ENCODE assay signal across 9 mouse cellular contexts in the genomic region with DNA sequence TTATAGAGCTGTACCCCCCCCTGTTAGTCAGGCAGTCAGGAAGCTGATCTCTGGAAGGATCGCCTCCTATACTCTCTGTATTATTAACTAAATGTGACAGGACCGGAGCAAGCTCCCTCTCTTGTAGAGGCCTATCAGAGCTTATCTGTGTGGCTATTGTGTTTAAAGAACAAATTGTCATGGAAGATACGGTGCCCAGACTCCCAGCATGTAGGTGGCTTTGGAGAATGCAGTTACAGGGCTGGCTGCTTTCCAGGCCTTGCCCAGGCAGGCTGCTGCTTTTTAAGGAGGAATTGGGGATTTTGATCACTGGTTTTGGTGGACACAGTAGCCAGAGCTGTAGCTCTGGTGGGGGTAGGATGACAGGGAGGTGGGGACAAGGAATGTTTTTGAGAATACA.
DNase-seq lines count a peak whose midpoint lies in the region; ATAC-seq and TF ChIP-seq lines count a peak whose summit lies in the region.
"Had no signal": no experiment of that assay in that cellular context is flagged by ENCODE, and none has a peak within 500 bp of the region (broad histone marks: within the 10 kb centered on the region; RNA-seq: fewer than 3 reads in every experiment).

No protein-coding gene starts in this region.

- no peak overlapping the region for H3K4me3 ChIP-seq in forebrain, embryonic 14.5 days (ENCODE audit: low read depth, low read length)
- no peak overlapping the region for H3K4me3 ChIP-seq in forebrain, embryonic 12.5 days (replicated peaks)
- H3K4me3 ChIP-seq in lung, adult 2 months (replicated peaks; ENCODE audit: extremely low read depth, low read depth, low read length) = no peak overlapping the region
- H3K4me3 ChIP-seq in hindbrain, embryonic 12.5 days = no peak overlapping the region
- H3K4me3 ChIP-seq: lung, embryonic 15.5 days had no signal

- H3K9ac ChIP-seq in forebrain, embryonic 14.5 days (ENCODE audit: low read length) = no peak overlapping the region
- no peak overlapping the region for H3K9ac ChIP-seq in forebrain, embryonic 12.5 days
- H3K9ac ChIP-seq in hindbrain, embryonic 12.5 days = no peak overlapping the region
- H3K9ac ChIP-seq: lung, embryonic 15.5 days had no signal

- 27% methylated on average over 3 of the region's 3 CpGs for WGBS in forebrain, embryonic 14.5 days
- WGBS in forebrain, embryonic 12.5 days = 36% methylated on average over 3 of the region's 3 CpGs
- WGBS in lung, adult 2 months = 14% methylated on average over 3 of the region's 3 CpGs
- 27% methylated on average over 3 of the region's 3 CpGs for WGBS in hindbrain, embryonic 12.5 days

- no peaks in the 10 kb centered on the region for H3K27me3 ChIP-seq in forebrain, embryonic 14.5 days (replicated peaks; ENCODE audit: control insufficient read depth, insufficient read depth, low read length)
- H3K27me3 ChIP-seq in forebrain, embryonic 12.5 days = no peaks in the 10 kb centered on the region
- no peaks in the 10 kb centered on the region for H3K27me3 ChIP-seq in hindbrain, embryonic 12.5 days
- H3K27me3 ChIP-seq: lung, embryonic 15.5 days had no signal

- no peaks in the 10 kb centered on the region for H3K4me1 ChIP-seq in forebrain, embryonic 14.5 days (ENCODE audit: control insufficient read depth, insufficient read depth, low read length)
- peaks cover 10% of the 10 kb centered on the region for H3K4me1 ChIP-seq in forebrain, embryonic 12.5 days
- peaks cover 58% of the 10 kb centered on the region for H3K4me1 ChIP-seq in lung, adult 2 months (ENCODE audit: control insufficient read depth, insufficient read depth, low read length)
- H3K4me1 ChIP-seq in hindbrain, embryonic 12.5 days = peaks cover 11% of the 10 kb centered on the region

- no peak overlapping the region for H3K4me2 ChIP-seq in forebrain, embryonic 14.5 days (ENCODE audit: low read length)
- H3K4me2 ChIP-seq in forebrain, embryonic 12.5 days = no peak overlapping the region
- H3K4me2 ChIP-seq in hindbrain, embryonic 12.5 days (replicated peaks) = no peak overlapping the region
- H3K4me2 ChIP-seq: lung, embryonic 15.5 days had no signal

- ATAC-seq in forebrain, embryonic 14.5 days = no peak
- no peak for ATAC-seq in forebrain, embryonic 12.5 days (ENCODE audit: low FRiP score)
- ATAC-seq in hindbrain, embryonic 12.5 days (ENCODE audit: low FRiP score) = no peak
- ATAC-seq in megakaryocyte, adult 5-6 weeks (ENCODE audit: poor library complexity, severe bottlenecking) = no peak

- DNase-seq in forebrain, embryonic 14.5 days (ENCODE audit: low spot score) = peak; percentile 23
- peak; percentile 41 for DNase-seq in lung, adult 2 months
- DNase-seq in lung, postnatal 4 days = no peak
- DNase-seq in cerebellum, postnatal 10 days = peak; percentile 81 to 83
- peak; percentile 45 to 50 for DNase-seq in right cerebral cortex, postnatal 10 days (ENCODE audit: low spot score in 2 of 2)

- no peak overlapping the region for H3K27ac ChIP-seq in forebrain, embryonic 14.5 days (ENCODE audit: low read depth, low read length)
- no peak overlapping the region for H3K27ac ChIP-seq in forebrain, embryonic 12.5 days
- no peak overlapping the region for H3K27ac ChIP-seq in hindbrain, embryonic 12.5 days
- H3K27ac ChIP-seq: lung, embryonic 15.5 days had no signal

- H3K36me3 ChIP-seq in forebrain, embryonic 14.5 days (ENCODE audit: control insufficient read depth, insufficient read depth, low read length) = no peaks in the 10 kb centered on the region
- H3K36me3 ChIP-seq in forebrain, embryonic 12.5 days (replicated peaks) = peaks cover 4% of the 10 kb centered on the region; the same call in 1 of the 2 replicates
- no peaks in the 10 kb centered on the region for H3K36me3 ChIP-seq in hindbrain, embryonic 12.5 days

- H3K9me3 ChIP-seq in forebrain, embryonic 14.5 days (replicated peaks; ENCODE audit: control insufficient read depth, low read length) = no peaks in the 10 kb centered on the region
- H3K9me3 ChIP-seq in forebrain, embryonic 12.5 days = no peaks in the 10 kb centered on the region
- no peaks in the 10 kb centered on the region for H3K9me3 ChIP-seq in hindbrain, embryonic 12.5 days (replicated peaks)
- H3K9me3 ChIP-seq: lung, embryonic 15.5 days had no signal

- no peak for TF ChIP-seq POLR2A in lung, adult 2 months (IDR thresholded peaks at IDR 0.05; ENCODE audit: borderline replicate concordance, extremely low read depth, low read depth, low read length)

- TF ChIP-seq CTCF in lung, adult 2 months (IDR thresholded peaks at IDR 0.05; ENCODE audit: insufficient read depth, low read length) = no peak

Comparison
In these comparisons a context has a peak if more than half of its experiments do, and no peak if none do; other contexts are left out.
1. DNase-seq: peak in forebrain, embryonic 14.5 days (single experiment), lung, adult 2 months (single experiment), cerebellum, postnatal 10 days (2 of 2) and right cerebral cortex, postnatal 10 days (2 of 2); none in lung, postnatal 4 days (0 of 2).